Mouse (Mus musculus) embryonic facial prominence, embryonic 10.5 days (tissue): Measurements from ENCODE around the gene Ntm. TPM values are rescaled to one million over a fixed set of nuclear protein-coding genes. Genes with fewer than 3 reads are reported as not detected.

Experiments
- DNase-seq: peaks from one replicate; pipeline ENCODE4 v3.0.0-alpha.2; 2017; ENCODE audit warnings: low spot score
- H3K27ac ChIP-seq: fragments of 300-500 bp; sonication (generic); replicated peaks from 2 replicates; pipeline ENCODE4 v1.5.1; 2016; ENCODE audit warnings: mild to moderate bottlenecking
- H3K27me3 ChIP-seq: fragments of 300-500 bp; sonication (generic); replicated peaks from 2 replicates; pipeline ENCODE4 v1.6.1; 2016; ENCODE audit warnings: low read depth, mild to moderate bottlenecking; ENCODE audit not compliant: poor library complexity, severe bottlenecking
- H3K36me3 ChIP-seq: fragments of 300-500 bp; sonication (generic); replicated peaks from 2 replicates; pipeline ENCODE4 v1.6.1; 2016; ENCODE audit warnings: mild to moderate bottlenecking, moderate library complexity
- H3K4me1 ChIP-seq: fragments of 300-500 bp; sonication (generic); 2 replicates; pipeline ENCODE4 v1.6.1; 2016
- H3K4me3 ChIP-seq: fragments of 300-500 bp; sonication (generic); 2 replicates; pipeline ENCODE4 v1.5.1; 2016; ENCODE audit warnings: mild to moderate bottlenecking, moderate library complexity
- H3K9me3 ChIP-seq: fragments of 300-500 bp; sonication (generic); 2 replicates; pipeline ENCODE4 v1.6.1; 2016; ENCODE audit warnings: mild to moderate bottlenecking
- WGBS: fragments of 180-500 bp; shearing (Covaris S2); methylation state at CpG from one replicate; pipeline ENCODE4 v1.1.7; 2016; 5-methylcytosine and 5-hydroxymethylcytosine counted together
- polyA plus RNA-seq: library from polyadenylated mRNA; unstranded; fragments of >200 nt; fragmentation: Nextera tagmentation; extraction: Ambion mirVana; gene quantifications from 2 replicates; pipeline ENCODE4 v1.2.1, GENCODE M21; 2016

Ntm gene
- polyA plus RNA-seq, 1 experiment from 2014 or later: 8.1 TPM

GRCm38 (mm10) chr9:29060293-29060692 is 902.6 kb downstream of the Ntm start:
- WGBS: 54% methylated on average over 6 of the region's 6 CpGs
- peaks cover 12% of the 10 kb centered on the region for H3K4me1 ChIP-seq
- no peak for DNase-seq
- no peak overlapping the region for H3K4me3 ChIP-seq
- H3K9me3 ChIP-seq: no peaks in the 10 kb centered on the region
- H3K36me3 ChIP-seq: no peaks in the 10 kb centered on the region
- H3K27ac ChIP-seq: no peak overlapping the region
- H3K27me3 ChIP-seq: no peaks in the 10 kb centered on the region

- Histone ChIP-seq H3K27ac (no peak overlapping the region), H3K4me1 (peaks cover 12% of the 10 kb centered on the region), H3K9me3 (no peaks in the 10 kb centered on the region), H3K36me3 (no peaks in the 10 kb centered on the region), H3K27me3 (no peaks in the 10 kb centered on the region), H3K4me3 (no peak overlapping the region)
- no peak for DNase-seq
- 82% methylated on average over 8 of the region's 8 CpGs for WGBS
Observed at GRCm38 (mm10) chr9:29058811-29059210, 904.1 kb downstream of the Ntm start.

DNA sequence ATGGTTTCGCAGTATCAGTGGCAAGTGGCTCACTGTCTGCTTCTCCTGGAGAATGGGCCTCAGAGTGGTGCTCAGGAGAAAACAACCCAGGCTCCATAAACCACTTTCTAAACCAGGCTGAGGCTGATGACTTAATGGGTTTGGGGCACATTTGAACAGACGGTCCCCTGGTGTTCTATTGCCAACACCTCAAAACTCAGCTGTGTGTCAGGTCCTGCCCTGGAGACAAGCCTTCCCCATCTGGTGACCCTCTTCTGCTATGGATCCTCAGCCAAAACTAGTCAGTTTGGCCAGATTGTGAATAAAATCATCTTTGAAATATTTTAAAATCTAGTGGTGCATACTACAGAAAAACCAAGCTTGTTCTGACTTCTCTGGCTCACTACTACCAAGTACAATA is 907.3 kb downstream of the Ntm start:
- 90% methylated on average over 2 of the region's 2 CpGs for WGBS
- H3K4me1 ChIP-seq: peaks cover 8% of the 10 kb centered on the region
- no peaks in the 10 kb centered on the region for H3K9me3 ChIP-seq
- no peaks in the 10 kb centered on the region for H3K36me3 ChIP-seq
- H3K27me3 ChIP-seq: no peaks in the 10 kb centered on the region
- no peak overlapping the region for H3K4me3 ChIP-seq
- no peak for DNase-seq
- no peak overlapping the region for H3K27ac ChIP-seq

- Histone ChIP-seq H3K27me3 (no peaks in the 10 kb centered on the region), H3K9me3 (no peaks in the 10 kb centered on the region), H3K4me1 (peaks cover 6% of the 10 kb centered on the region; the same call in 1 of the 2 replicates), H3K36me3 (no peaks in the 10 kb centered on the region), H3K27ac (no peak overlapping the region), H3K4me3 (no peak overlapping the region)
- DNase-seq: no peak
- 46% methylated on average over 3 of the region's 3 CpGs for WGBS
Observed at GRCm38 (mm10) chr9:29036466-29036865, 926.5 kb downstream of the Ntm start.

- 44% methylated on average over 4 of the region's 4 CpGs for WGBS
- Histone ChIP-seq H3K36me3 (no peaks in the 10 kb centered on the region), H3K27ac (no peak overlapping the region), H3K4me1 (peaks cover 6% of the 10 kb centered on the region; the same call in 1 of the 2 replicates), H3K9me3 (no peaks in the 10 kb centered on the region), H3K27me3 (no peaks in the 10 kb centered on the region), H3K4me3 (no peak overlapping the region)
- DNase-seq: no peak
Observed at GRCm38 (mm10) chr9:29036058-29036457, 926.9 kb downstream of the Ntm start.

DNA sequence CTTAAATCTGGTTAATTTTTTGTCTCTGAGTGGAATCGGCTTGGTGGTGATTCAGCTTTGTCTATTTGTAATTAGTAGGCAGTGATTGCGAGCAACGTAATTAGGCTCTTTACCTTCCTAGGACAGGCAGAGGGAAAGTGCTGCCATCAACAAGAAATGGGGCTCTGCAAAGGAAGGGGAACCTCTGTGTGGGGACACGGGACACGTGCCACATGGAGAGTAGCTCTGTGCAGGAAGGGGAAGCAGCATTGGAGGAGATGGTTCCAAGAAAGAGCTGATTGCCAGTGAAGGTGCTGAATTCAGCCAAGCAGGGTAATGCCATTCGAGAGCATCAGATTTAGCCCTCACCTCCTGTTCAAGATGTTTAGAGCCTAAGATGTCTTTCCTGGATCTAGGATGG is 936.5 kb downstream of the Ntm start:
- 79% methylated on average over 6 of the region's 6 CpGs for WGBS
- no peaks in the 10 kb centered on the region for H3K27me3 ChIP-seq
- no peak overlapping the region for H3K27ac ChIP-seq
- H3K4me3 ChIP-seq: no peak overlapping the region
- H3K4me1 ChIP-seq: no peaks in the 10 kb centered on the region
- no peak for DNase-seq
- no peaks in the 10 kb centered on the region for H3K36me3 ChIP-seq
- H3K9me3 ChIP-seq: no peaks in the 10 kb centered on the region

DNA sequence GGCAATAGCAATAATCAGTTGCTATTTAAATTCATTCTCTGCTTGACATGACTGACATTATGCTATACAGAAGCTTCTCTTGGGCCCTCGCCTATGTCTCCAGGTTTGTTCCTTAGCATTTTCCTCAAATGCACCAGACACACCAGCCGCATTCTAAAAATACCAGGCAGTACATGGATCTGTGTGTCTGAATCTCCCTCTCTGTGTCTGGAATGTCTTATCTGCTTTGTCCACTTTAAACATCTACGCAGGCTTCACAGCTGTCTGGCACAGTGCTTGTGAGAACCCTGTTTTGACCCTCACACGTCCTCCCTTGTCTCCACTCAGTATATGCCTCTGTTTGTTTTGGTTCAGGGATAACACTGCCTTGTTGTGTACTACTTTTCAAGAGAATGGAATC is 937.3 kb downstream of the Ntm start:
- Histone ChIP-seq H3K36me3 (no peaks in the 10 kb centered on the region), H3K9me3 (no peaks in the 10 kb centered on the region), H3K27me3 (no peaks in the 10 kb centered on the region), H3K27ac (no peak overlapping the region), H3K4me3 (no peak overlapping the region), H3K4me1 (no peaks in the 10 kb centered on the region)
- WGBS: 83% methylated on average over 4 of the region's 4 CpGs
- no peak for DNase-seq

DNA sequence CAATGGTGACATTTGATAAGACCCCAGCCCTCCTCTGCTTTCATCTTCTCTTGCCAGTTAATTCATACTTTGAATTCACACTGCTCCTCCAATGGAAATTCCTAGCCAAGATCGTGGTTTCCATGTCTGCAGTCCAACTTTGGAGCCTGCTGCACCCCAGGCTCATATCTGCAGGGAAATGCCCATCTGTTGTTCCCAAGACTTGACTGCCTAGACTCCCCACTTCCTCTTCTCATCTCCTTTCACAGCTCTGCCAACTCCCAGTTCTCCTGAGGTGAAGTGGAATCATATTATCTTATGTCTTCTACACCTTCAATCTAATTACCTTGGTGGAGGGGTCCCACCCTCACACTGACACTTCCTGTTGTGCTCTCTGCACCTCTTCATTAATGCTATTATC is 937.8 kb downstream of the Ntm start:
- H3K27ac ChIP-seq: no peak overlapping the region
- no peaks in the 10 kb centered on the region for H3K9me3 ChIP-seq
- 76% methylated on average over 1 of the region's 1 CpGs for WGBS

GRCm38 (mm10) chr9:29016879-29017278 is 946.1 kb downstream of the Ntm start:
- DNase-seq: no peak
- 92% methylated on average over 3 of the region's 3 CpGs for WGBS
- H3K9me3 ChIP-seq: no peaks in the 10 kb centered on the region
- H3K36me3 ChIP-seq: no peaks in the 10 kb centered on the region
- H3K4me3 ChIP-seq: no peak overlapping the region
- H3K27me3 ChIP-seq: no peaks in the 10 kb centered on the region
- no peaks in the 10 kb centered on the region for H3K4me1 ChIP-seq
- no peak overlapping the region for H3K27ac ChIP-seq

More for the DNA sequence above, 937.8 kb downstream of the Ntm start:
- Histone ChIP-seq H3K4me3 (no peak overlapping the region), H3K4me1 (no peaks in the 10 kb centered on the region), H3K36me3 (no peaks in the 10 kb centered on the region), H3K27me3 (no peaks in the 10 kb centered on the region)
- no peak for DNase-seq

DNA sequence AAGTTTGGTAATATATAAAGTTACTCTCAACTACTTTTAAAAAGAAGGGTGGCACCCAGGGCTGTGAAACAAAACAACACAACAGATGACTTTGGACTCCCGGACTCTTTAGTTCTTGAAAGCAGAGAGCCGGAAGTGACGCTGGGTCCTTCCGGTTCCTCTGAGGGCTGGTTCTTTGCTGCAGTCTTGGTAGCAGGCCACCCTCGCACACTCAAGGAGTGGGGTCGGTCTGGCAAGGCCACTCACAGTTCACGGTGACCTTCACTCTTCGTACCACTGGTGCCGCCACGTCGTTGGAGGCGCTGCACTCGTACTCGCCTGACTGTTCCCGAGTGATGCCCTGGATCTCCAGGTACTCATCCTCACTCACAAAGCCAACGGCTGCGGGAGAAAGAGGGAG is 949.1 kb downstream of the Ntm start:
- H3K4me3 ChIP-seq: no peak overlapping the region
- no peak overlapping the region for H3K27ac ChIP-seq
- peaks cover 6% of the 10 kb centered on the region; the same call in 1 of the 2 replicates for H3K4me1 ChIP-seq
- no peaks in the 10 kb centered on the region for H3K9me3 ChIP-seq
- H3K36me3 ChIP-seq: no peaks in the 10 kb centered on the region
- no peaks in the 10 kb centered on the region for H3K27me3 ChIP-seq
- no peak for DNase-seq
- 93% methylated on average over 17 of the region's 17 CpGs for WGBS

GRCm38 (mm10) chr9:29012541-29012940 is 950.4 kb downstream of the Ntm start:
- 96% methylated on average over 6 of the region's 6 CpGs for WGBS
- DNase-seq: no peak
- no peaks in the 10 kb centered on the region for H3K9me3 ChIP-seq

DNA sequence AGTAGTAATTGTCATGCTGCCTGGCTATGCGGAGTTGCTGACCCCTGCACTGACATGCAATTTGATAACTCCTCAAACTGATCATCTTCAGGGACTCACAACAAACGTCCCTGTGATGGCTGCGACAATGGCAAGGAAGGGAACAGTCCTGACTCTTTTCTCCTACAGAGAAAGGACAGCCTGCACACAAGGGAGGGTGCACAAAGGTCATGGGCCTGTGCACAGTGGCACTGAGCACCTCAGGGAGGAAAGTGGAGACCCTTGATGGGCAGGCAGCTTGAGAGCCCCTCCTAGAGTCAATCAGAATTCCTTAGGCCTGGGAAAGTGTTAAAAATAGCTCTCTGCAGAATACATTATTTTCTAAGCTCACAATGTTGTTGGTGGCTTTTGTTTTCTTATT is 951.5 kb downstream of the Ntm start:
- Histone ChIP-seq H3K36me3 (no peaks in the 10 kb centered on the region), H3K9me3 (no peaks in the 10 kb centered on the region), H3K4me1 (peaks cover 6% of the 10 kb centered on the region; the same call in 1 of the 2 replicates), H3K27ac (no peak overlapping the region), H3K27me3 (no peaks in the 10 kb centered on the region), H3K4me3 (no peak overlapping the region)
- DNase-seq: no peak
- 35% methylated on average over 3 of the region's 3 CpGs for whole genome bisulfite sequencing

More at GRCm38 (mm10) chr9:29012541-29012940, 950.4 kb downstream of the Ntm start:
- no peaks in the 10 kb centered on the region for H3K27me3 ChIP-seq
- H3K36me3 ChIP-seq: no peaks in the 10 kb centered on the region
- H3K4me1 ChIP-seq: peaks cover 6% of the 10 kb centered on the region; the same call in 1 of the 2 replicates
- no peak overlapping the region for H3K4me3 ChIP-seq
- H3K27ac ChIP-seq: no peak overlapping the region

DNA sequence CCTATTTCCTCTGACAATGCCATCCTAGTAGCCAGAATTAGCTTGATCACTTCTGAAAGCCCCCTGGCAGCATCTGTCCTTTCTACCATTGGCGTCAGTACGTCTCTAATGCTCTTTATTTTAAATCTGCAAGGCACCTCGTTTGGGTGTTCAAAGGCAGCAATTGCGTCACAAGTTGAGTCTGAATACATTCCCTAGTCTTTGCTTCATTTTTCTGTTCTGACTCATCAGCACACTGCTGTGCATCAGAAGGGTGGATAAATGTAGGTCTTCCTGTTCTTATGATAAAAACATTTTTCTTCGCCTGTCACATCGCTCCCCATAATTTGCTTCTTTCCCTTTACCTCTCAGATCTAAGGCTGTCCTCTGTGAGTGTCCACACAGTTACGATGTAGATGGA is 958.4 kb downstream of the Ntm start:
- 88% methylated on average over 7 of the region's 7 CpGs for WGBS
- H3K27ac ChIP-seq: no peak overlapping the region
- DNase-seq: no peak

GRCm38 (mm10) chr9:28999951-29000351 is 963.0 kb downstream of the Ntm start:
- Histone ChIP-seq H3K9me3 (no peaks in the 10 kb centered on the region), H3K27ac (no peak overlapping the region), H3K4me1 (peaks cover 14% of the 10 kb centered on the region), H3K4me3 (no peak overlapping the region), H3K36me3 (no peaks in the 10 kb centered on the region), H3K27me3 (no peaks in the 10 kb centered on the region)
- DNase-seq: no peak
- 67% methylated on average over 4 of the region's 4 CpGs for WGBS

More for the DNA sequence above, 958.4 kb downstream of the Ntm start:
- Histone ChIP-seq H3K4me3 (no peak overlapping the region), H3K4me1 (peaks cover 8% of the 10 kb centered on the region), H3K9me3 (no peaks in the 10 kb centered on the region), H3K27me3 (no peaks in the 10 kb centered on the region), H3K36me3 (no peaks in the 10 kb centered on the region)
